Mouse (Mus musculus): ENCODE results near the gene Pdgfra. TPM values are rescaled to one million over a fixed set of nuclear protein-coding genes. Genes with fewer than 3 reads are reported as not detected.
A peak's percentile ranks its signal among the peaks of the same experiment; 100 is the strongest.

Pdgfra gene
- polyA plus RNA-seq, 1 experiment from 2014 or later = 5.2 TPM

DNA sequence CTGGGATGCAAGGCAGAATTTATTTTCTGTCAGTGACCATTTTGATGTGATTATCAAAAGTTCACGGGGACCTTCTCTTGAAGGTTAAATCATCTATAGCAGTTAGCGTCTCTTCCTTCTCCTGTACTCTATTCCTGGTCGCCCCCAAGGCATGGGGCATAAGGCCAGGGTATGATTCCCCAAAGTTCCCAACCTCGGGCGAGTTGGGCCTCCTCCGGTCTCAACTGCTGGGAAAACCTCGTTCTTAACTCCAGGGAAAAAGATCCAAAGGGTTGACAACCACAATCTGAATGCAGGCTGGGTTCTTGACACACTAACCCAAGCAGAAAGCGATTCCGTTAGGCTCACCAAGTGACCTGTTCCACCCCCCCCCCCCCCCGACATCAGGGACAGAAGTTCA lies 2.7 kb upstream of the Pdgfra start:
- Histone ChIP-seq H3K4me3 (replicated peaks) (no peak overlapping the region), H3K36me3 (no peaks in the 10 kb centered on the region), H3K9me3 (no peaks in the 10 kb centered on the region), H3K27me3 (peaks cover 98% of the 10 kb centered on the region), H3K9ac (replicated peaks) (no peak overlapping the region), H3K27ac (no peak overlapping the region), H3K4me1 (replicated peaks) (peaks cover 46% of the 10 kb centered on the region), H3K4me2 (replicated peaks) (no peak overlapping the region)
- under 1% methylated on average over 10 of the region's 10 CpGs for WGBS
- ATAC-seq = no peak

GRCm38 (mm10) chr5:75149880-75150279 lies 2.2 kb upstream of the Pdgfra start:
- H3K27me3 ChIP-seq = peaks cover 98% of the 10 kb centered on the region
- peak overlapping the region; percentile 19; the same call in 1 of the 2 replicates for H3K4me2 ChIP-seq (replicated peaks)
- no peaks in the 10 kb centered on the region for H3K36me3 ChIP-seq
- H3K27ac ChIP-seq = no peak overlapping the region
- no peak overlapping the region for H3K9ac ChIP-seq (replicated peaks)
- ATAC-seq = 0 out of 2 replicates have a peak, but pooled peaks have one; percentile 8
- no peak overlapping the region for H3K4me3 ChIP-seq (replicated peaks)
- peaks cover 51% of the 10 kb centered on the region for H3K4me1 ChIP-seq (replicated peaks)
- no peaks in the 10 kb centered on the region for H3K9me3 ChIP-seq
- 0% methylated on average over 11 of the region's 11 CpGs for WGBS

DNA sequence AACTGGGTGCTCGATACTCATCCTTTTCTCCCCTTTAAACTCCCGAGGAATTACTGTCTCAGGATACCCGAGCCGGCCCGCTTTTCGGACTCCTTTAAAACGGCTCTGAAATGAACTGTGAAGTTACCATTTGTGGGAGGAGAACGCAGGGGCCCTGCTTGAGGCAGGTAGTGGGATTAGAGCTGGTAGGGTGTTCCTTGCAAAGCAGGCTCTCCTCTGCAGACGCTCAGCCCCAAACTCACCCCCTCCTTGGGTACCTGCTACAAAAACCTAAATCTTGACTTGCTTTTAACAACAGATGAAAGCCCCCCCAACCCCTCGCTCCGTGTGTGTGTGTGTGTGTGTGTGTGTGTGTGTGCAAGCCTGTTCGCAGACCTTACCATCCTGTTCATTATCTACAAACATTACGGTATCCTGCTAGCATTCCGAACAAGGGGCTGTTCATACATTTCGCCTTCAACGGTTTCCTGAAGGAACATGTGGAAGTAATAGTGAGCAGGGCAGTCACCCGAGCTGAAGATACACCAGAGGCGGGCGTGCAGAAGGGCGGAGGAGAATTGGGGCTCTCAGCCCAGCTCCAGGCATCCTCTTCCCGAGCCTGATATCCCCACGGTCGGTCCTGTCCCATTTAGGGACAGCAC lies 1.6 kb upstream of the Pdgfra start:
- under 1% methylated on average over 23 of the region's 23 CpGs for WGBS
- Histone ChIP-seq H3K27me3 (peaks cover 98% of the 10 kb centered on the region), H3K27ac (no peak overlapping the region), H3K9ac (replicated peaks) (no peak overlapping the region), H3K36me3 (no peaks in the 10 kb centered on the region), H3K4me3 (replicated peaks) (0 out of 2 replicates have a peak overlapping the region, but pooled peaks have one; percentile 15), H3K4me1 (replicated peaks) (peaks cover 53% of the 10 kb centered on the region), H3K9me3 (no peaks in the 10 kb centered on the region), H3K4me2 (replicated peaks) (peak overlapping the region; percentile 35)
- no peak for ATAC-seq

GRCm38 (mm10) chr5:75151146-75151900 lies 769 bp upstream of the Pdgfra start:
- Histone ChIP-seq H3K9me3 (no peaks in the 10 kb centered on the region), H3K9ac (replicated peaks) (no peak overlapping the region), H3K4me2 (replicated peaks) (peak overlapping the region; percentile 35), H3K27ac (no peak overlapping the region), H3K4me3 (replicated peaks) (0 out of 2 replicates have a peak overlapping the region, but pooled peaks have one; percentile 3), H3K27me3 (peaks cover 97% of the 10 kb centered on the region), H3K4me1 (replicated peaks) (peaks cover 62% of the 10 kb centered on the region), H3K36me3 (no peaks in the 10 kb centered on the region)
- ATAC-seq = no peak
- under 1% methylated on average over 35 of the region's 35 CpGs for WGBS

DNA sequence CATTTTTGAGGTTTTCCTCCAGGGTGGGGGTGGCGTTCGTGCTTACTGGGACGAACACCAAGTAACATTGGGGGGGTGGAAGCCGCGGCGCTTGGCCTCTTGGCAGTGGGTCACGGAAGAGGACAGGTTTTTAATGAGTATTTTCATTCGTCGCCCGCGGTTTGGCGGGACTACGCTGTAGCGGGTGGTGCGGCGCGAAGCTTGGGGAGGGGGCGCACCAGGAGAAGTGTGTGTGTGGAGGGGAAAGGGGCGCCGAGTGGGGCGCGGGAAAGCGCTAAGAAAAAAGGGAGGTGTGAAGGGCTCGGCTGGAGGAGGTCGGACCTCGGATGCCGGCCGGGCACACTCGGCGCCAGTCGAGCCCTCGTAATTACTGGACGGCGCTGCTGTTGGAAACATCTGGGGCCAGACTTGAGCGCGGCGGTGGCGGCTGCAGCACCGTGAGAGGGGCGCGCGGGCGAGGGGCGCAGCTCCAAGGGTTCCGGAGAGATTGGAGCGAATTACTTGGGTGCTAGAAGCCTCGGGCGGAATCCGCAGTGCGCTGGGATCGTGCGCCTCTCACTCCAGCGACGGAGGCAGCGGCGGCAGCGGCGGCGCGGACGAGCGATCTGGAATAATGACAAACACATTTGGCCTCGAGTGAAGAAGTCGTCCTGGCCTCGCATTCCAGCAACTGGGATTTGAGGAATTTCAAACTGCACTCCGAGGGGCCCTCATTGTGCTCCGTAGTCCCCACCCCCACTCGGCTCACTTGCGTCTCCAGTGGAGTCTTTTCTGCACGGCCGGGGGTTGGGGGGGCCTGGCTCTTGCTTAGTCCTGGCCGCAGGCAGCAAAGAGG lies 916 bp downstream of the Pdgfra start:
- peaks cover 91% of the 10 kb centered on the region for H3K27me3 ChIP-seq
- H3K9ac ChIP-seq (replicated peaks) = no peak overlapping the region
- no peak for ATAC-seq
- H3K4me2 ChIP-seq (replicated peaks) = peak overlapping the region; percentile 29
- peak overlapping the region; percentile 23 for H3K4me3 ChIP-seq (replicated peaks)
- under 1% methylated on average over 72 of the region's 72 CpGs for WGBS
- no peaks in the 10 kb centered on the region for H3K36me3 ChIP-seq
- H3K9me3 ChIP-seq = no peaks in the 10 kb centered on the region
- peaks cover 67% of the 10 kb centered on the region for H3K4me1 ChIP-seq (replicated peaks)
- H3K27ac ChIP-seq = no peak overlapping the region

DNA sequence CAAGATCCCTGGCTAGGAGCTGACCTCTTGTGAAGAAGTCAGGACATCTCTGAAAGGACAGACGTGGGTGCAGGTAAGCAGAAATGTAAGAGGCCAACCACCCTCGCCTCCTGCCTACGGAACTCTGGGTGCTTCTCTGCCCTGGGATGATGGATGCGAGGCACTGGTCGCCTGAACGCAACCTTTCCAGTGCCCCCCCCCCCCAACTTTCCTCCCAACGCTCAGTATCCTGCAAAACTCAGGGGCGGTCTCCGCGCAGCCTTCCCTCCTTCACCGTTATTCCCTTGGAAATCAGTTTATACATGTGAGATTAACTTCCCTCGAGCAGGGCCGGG lies 1.5 kb downstream of the Pdgfra start:
- no peaks in the 10 kb centered on the region for H3K36me3 ChIP-seq
- 2% methylated on average over 13 of the region's 13 CpGs for WGBS
- H3K27ac ChIP-seq = no peak overlapping the region
- no peaks in the 10 kb centered on the region for H3K9me3 ChIP-seq
- peak overlapping the region; percentile 23 for H3K4me3 ChIP-seq (replicated peaks)
- no peak overlapping the region for H3K9ac ChIP-seq (replicated peaks)
- peaks cover 63% of the 10 kb centered on the region for H3K4me1 ChIP-seq (replicated peaks)
- H3K4me2 ChIP-seq (replicated peaks) = peak overlapping the region; percentile 29
- H3K27me3 ChIP-seq = peaks cover 91% of the 10 kb centered on the region
- ATAC-seq = no peak

DNA sequence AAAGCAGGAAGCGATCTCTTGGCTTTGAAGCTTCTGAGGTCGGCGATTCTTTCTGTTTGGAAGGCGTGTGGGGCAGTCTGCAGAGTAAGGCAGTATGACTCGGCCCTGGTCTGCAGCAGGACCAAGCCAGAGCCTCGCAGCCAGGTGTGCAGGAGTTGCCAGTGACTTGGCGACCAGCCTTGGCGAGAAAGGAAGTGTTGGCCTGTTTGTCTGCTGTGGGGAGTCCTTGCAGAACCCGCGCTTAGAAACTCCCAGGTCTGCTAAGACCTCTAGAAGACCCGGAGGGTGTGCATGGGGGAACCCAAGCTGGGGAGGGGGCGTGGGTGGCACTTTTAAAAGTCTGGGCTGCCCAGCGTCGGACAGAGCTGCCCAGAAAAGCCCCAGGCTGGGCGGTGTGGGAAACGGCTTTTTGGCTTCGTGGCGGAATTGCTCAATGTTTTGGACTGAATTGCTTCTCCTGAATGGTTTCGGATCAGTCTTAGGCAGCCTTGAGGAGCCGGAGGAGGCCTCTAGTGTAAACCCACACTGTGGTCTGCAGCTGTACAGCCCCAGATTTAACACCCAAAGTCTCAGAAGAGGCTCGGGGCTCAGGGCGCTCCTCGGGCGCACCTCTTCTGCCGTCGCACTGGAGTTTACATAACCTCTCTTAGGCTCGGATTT lies 2.0 kb downstream of the Pdgfra start:
- no peaks in the 10 kb centered on the region for H3K36me3 ChIP-seq
- no peak for ATAC-seq

DNA sequence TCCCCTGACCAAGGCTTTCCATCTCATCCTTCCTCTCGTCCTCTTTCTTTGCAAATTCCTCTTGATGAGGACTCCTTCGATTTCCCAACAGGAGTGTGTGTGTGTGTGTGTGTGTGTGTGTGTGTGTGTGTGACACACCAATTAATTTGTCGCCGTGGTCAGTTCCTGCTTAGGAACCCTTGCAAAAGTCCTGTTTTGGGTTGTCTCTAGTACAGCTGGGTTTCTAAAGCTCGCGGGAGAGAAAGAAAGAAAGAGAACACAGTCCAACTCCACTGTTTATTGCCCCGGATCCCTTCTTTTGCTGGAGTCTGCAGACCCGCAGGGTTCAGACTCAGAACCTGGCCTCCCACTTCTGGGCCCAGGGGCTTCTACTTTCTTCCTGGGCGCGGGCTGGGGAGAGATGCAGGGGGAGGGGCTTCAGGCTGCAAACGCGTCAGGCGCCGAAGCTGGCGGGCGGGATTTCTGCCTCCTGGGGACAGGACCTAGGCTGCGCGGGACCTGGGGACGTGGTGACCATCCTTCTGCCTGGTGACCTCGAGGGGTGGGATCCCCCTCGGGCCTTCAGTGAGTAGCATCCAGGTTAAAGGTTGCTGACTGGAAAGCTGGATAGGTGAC lies 2.6 kb downstream of the Pdgfra start:
- Histone ChIP-seq H3K9me3 (no peaks in the 10 kb centered on the region), H3K9ac (replicated peaks) (no peak overlapping the region), H3K4me2 (replicated peaks) (peak overlapping the region; percentile 36), H3K4me1 (replicated peaks) (peaks cover 58% of the 10 kb centered on the region), H3K27me3 (peaks cover 87% of the 10 kb centered on the region), H3K4me3 (replicated peaks) (peak overlapping the region; percentile 23), H3K36me3 (no peaks in the 10 kb centered on the region), H3K27ac (no peak overlapping the region)
- no peak for ATAC-seq
- WGBS = 2% methylated on average over 21 of the region's 21 CpGs

More for the DNA sequence above, 2.0 kb downstream of the Pdgfra start:
- no peak overlapping the region for H3K9ac ChIP-seq (replicated peaks)
- under 1% methylated on average over 27 of the region's 27 CpGs for WGBS
- no peak overlapping the region for H3K27ac ChIP-seq
- H3K4me3 ChIP-seq (replicated peaks) = peak overlapping the region; percentile 23
- no peaks in the 10 kb centered on the region for H3K9me3 ChIP-seq
- H3K27me3 ChIP-seq = peaks cover 90% of the 10 kb centered on the region
- H3K4me2 ChIP-seq (replicated peaks) = peak overlapping the region; percentile 17; the same call in 1 of the 2 replicates
- H3K4me1 ChIP-seq (replicated peaks) = peaks cover 59% of the 10 kb centered on the region

GRCm38 (mm10) chr5:75155281-75155680 lies 3.2 kb downstream of the Pdgfra start:
- no peak for ATAC-seq
- Histone ChIP-seq H3K36me3 (no peaks in the 10 kb centered on the region), H3K27ac (no peak overlapping the region), H3K27me3 (peaks cover 83% of the 10 kb centered on the region), H3K9ac (replicated peaks) (no peak overlapping the region), H3K4me1 (replicated peaks) (peaks cover 52% of the 10 kb centered on the region), H3K9me3 (no peaks in the 10 kb centered on the region), H3K4me3 (replicated peaks) (peak overlapping the region; percentile 38), H3K4me2 (replicated peaks) (peak overlapping the region; percentile 74)
- 2% methylated on average over 7 of the region's 9 CpGs for WGBS

DNA sequence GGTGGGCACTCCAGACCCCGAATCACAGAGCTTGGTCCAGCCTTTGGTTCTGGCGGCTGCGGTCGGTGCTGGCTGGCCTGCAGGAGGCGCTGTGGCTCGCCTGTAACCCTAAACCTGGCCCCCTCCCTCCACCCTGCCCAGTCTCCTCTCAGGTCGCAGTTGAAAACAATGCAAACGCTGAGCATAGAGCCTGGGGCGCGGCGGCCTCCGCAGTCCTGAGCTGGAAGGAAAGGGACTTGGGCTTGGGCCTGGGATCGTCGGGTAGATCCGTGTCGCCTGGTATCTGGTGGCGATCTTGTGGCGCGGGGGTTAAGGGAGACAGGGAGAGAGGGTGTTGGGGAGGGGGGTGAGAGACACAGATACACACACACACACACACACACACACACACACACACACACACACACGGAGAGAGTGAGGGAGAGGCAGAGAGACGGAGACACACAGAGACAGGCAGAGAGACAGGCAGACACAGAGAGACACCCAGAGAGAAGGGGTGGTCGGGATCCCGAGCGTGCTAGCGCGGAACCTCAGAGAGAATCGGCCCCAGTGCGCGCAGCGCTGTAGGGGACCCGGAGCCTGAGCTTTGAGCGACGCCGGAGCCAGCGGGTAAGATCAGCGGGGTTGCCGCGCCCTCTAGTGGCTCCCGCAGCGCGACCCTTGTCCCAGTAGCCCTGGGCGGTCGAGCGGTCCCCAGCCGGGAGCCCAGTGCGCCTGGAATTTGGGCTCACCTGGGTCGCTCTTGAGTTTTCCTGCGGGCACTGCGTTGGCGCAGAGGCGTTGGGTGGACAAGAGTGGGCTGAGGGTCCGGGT lies 3.9 kb downstream of the Pdgfra start:
- H3K9ac ChIP-seq (replicated peaks) = peak overlapping the region; percentile 46
- H3K36me3 ChIP-seq = no peaks in the 10 kb centered on the region
- peak overlapping the region; percentile 38 for H3K4me3 ChIP-seq (replicated peaks)
- H3K9me3 ChIP-seq = no peaks in the 10 kb centered on the region
- WGBS = under 1% methylated on average over 52 of the region's 52 CpGs
- H3K4me2 ChIP-seq (replicated peaks) = peak overlapping the region; percentile 74
- ATAC-seq = peak; percentile 86
- no peak overlapping the region for H3K27ac ChIP-seq
- H3K4me1 ChIP-seq (replicated peaks) = peaks cover 50% of the 10 kb centered on the region
- H3K27me3 ChIP-seq = peaks cover 78% of the 10 kb centered on the region
